Mouse (Mus musculus) granulocyte monocyte progenitor cell, adult 5-6 weeks (primary cell): ENCODE results near the gene Rhbdf2. TPM values are rescaled to one million over a fixed set of nuclear protein-coding genes. Genes with fewer than 3 reads are reported as not detected.
"Not testable (repeated sequence)": the region's sequence is repeated elsewhere in the genome, so short reads cannot be mapped to it uniquely, and the experiment has no call there.

Source experiments
- ATAC-seq: replicated peaks from 2 replicates; pipeline ENCODE4 v1.8.0; 2016; ENCODE audit warnings: mild to moderate bottlenecking, moderate TSS enrichment, inconsistent platforms; ENCODE audit not compliant: poor library complexity, severe bottlenecking
- total RNA-seq, 2 experiments: library from RNA; stranded (forward) in 1 of 2; stranded (reverse) in 1 of 2; fragments of 200-712, 200-1000 nt in 1 of 2; fragments of >200 nt in 1 of 2; fragmentation: Nextera tagmentation in 1 of 2; gene quantifications; 2 replicates each; pipeline ENCODE4 v1.2.3; 2014 to 2017

The Rhbdf2 gene
- 7.3 and 8.6 TPM in 2 replicates for total RNA-seq (2014; fragmentation: Nextera tagmentation)
- total RNA-seq (2017): 2.9 TPM in 2 replicates

DNA sequence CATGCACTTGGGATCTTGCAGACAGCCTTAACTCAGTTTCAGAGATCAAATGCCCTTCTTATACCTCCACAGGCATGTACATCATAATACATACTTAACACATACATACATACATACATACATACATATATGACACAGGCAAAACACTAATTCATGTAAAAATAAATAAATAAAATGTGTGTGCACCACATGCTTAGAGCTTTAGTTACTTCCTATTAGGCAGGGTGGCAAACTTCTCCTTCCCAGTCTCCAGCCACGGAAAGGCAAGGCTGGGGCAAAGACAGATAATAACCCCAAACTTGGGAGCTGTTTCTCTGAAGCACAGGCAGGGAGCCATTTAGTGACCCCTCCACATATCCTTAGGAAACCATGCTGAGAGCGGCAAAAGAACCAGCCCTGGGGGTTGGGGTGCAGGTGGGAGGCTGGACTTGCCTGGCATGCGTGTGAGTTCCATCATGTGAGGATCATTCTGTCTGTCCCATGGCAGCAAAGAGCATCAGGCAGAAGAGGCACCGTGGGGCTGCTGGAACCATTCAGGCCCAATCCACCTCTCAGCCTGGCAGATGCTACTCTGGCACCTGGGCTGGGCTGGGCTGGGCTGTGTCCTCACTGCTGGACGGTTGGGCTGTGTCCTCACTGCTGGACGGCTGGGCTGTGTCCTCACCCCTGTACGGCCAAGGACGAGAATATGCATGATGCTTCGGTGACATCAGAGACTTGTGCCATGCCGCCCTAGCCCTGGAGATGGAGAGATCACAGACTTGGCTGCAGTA lies at the start of gene Rhbdf2:
Rhbdf2 (minus strand) TSS at position 721 of the 773 bp plus-strand sequence.
- ATAC-seq: no peak

DNA sequence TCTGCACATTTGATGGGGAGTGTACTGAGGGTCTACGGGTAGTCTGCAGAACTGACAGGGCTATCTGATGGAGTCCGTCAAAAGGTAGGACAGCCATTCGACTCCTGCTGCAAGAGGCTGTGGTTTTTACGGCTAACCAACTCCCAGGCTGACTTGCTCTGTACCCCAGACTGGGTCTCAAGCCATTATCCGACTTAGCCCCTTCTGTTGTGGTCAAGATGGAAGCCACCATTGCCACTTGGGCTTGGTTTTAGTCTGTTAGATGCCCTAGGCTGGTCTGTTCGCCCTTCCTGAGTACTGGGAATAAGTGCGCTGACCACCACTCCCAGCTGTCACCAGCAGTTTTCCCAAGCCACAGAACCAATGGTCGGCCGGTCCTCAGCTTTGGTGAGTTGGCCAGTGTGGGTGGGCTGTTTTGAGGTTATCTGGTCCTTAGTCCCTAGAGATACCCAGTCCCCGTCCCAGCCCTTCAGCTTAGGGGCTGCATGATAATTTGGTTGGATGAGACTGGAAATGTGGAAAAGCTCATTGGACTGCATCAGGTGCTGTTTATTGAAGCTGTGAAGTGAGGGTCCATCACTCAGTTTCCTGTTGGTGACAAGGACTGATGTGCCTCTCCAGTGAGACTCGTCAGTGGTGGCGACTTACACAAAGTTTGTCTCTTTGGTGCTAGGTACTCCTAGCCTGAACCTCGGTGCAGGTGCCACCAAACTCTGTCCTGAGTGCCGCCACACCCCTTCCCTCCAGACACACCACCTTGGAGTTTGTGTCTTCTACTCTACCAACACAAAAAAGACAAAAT lies 49.6 kb upstream of the Rhbdf2 start:
- ATAC-seq: no peak

DNA sequence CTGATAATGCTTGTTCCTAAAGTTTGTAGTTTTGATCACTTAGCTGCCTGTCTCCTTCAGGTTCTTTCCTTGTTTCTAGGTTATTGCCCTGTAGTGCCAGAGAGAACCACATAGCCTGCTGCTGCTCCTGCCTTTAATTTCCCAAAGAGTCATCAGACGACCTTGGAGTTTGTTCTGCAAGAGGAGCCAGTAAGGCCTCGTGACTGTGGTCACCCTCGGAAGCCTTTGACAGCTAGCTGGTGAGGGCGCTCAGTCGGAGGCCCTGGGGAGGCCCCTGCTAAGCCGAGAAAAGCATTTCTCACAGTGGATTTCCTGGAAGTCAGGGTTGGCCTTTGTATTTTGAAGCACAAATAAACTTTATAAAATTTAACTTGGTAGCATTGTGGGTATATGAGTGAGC lies 48.6 kb upstream of the Rhbdf2 start:
- ATAC-seq: not testable (repeated sequence)

DNA sequence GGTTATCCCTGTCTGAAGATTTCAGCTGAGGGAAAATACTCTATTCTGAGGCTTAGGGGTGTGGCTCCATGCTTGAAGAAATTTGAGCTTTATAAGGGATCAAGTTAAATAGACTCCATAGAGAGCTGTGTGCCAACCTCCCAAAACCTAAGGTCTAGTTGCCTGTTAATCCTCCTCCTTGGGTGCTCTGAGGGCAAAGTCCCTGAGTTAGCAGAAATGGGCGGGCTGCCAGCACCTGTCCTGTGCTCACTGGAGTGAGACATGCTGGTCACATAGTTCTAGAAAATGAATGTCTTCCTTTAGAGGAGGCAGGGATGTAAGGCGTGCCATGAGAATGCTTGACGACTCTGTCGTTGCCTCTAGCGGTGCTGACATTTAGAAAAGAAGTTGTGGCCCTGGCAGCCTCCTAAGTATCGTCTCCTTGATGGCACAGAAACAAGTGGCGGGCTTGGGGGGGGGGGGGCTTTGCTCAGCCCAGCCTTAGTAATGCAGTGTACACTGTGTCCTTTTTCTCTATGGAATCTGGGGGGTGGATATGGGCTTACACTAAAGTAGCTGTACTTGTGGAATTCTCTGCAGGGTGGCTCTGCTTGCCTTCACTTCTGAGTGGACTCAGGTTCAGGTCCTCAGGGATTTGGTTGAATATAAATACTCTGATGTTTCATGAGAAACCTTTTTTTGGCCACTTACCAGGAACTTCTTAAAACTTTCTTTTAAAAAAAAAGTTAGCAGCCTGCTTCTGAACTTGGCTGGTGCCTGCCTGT lies 48.0 kb upstream of the Rhbdf2 start:
- no peak for ATAC-seq

DNA sequence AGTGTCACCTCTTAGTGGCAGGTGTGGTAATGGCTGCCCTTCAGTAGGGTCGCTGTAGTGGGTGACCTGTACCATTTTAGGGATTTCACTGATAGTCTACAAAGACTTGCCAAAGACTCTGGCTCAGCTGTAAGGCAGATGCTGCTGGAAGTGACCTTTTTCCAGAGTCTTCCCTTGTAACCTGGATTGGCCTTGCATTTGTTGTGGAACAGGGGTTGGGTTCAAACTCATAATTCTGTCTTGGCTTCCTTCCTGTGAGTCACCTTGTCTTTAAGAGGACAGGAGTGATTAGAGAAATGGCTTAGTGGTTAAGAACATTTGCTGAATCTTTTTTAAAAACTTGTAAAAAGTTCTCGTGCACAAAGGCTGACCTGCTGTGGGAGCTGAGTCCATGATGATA lies 46.6 kb upstream of the Rhbdf2 start:
- no peak for ATAC-seq

DNA sequence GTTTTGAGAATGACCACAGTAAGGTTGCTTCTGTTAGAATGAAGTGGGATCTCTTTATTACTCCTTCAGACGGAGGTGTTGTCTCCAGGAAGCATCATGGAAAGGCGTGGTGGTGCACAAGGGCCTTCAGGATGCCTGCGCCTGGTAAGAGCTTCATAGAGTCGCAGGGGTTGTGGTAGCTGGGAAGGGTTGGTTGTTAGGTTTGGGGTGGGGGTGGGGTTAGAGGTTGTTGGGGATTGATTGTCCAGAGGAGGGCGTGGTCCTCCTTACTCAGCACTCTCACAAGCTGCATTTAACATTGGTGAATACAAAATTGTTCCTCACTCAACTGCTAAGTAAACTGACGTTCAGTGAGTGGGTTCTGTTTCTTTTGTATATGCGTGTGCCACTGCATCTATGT lies 45.8 kb upstream of the Rhbdf2 start:
- no peak for ATAC-seq

DNA sequence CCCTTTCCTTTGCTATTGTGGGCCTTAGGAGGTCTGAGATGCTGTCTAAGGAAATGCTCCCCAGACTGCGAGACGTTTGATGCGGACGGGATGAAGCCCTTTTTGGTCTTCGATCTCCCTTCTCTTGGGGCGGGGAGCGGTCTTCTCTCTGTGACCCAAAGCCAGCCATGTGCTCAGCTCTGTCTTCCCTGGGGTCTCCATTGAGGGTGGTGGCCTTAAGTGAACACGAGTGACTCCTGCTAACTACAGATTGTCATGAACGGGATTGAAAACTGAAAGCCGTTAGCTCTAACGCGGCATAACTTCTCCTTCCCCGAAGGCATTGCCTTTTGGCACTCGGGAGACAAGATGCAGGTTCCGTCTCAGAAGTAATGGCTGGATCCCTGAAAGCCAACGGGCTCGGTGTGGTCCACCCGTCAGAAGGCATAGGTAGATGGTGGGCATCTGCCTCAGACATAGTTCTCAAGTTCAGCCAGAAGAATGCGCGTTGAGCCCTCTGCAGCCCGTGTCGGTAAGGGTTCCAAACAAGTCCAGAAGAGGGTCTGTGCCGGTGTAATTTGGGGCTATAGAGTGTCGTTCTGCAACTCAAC lies 45.1 kb upstream of the Rhbdf2 start:
- ATAC-seq: 0 out of 2 replicates have a peak, but pooled peaks have one; percentile 1

DNA sequence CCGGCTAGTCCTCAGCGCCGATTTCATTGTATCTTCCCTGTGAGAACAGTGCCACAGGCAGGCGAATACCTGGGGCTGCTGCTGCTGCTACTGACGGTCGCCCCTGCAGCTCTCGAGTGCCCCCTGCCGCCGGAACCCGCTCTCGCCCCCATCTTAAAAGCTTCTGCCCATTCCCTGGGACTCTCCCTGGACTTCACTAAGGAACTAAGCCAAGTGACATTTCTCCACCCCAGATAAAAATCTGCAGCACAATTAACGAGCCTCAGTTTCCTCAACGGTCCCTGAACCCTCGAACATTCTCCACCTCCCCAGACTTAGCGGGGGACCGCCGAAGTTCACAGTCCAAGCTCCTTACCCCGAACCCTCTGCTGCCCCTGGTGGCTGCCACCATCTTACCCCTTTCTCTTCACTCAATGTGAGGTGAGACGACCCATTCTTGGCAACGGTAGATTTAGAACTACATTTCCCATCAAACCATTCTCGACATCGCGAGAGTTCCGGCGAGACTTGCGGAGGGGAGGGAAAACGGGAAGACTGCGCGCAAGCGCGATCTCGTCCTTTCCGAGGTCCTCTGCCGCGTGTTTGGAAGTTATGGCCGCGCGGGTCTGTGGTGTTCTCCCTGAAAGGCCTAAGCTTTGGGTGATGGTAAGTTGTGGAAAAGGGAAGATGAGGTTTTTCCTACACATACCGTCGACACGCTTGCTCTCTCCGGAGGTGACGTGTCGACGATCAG lies 44.5 kb upstream of the Rhbdf2 start:
- ATAC-seq: peak; percentile 89

DNA sequence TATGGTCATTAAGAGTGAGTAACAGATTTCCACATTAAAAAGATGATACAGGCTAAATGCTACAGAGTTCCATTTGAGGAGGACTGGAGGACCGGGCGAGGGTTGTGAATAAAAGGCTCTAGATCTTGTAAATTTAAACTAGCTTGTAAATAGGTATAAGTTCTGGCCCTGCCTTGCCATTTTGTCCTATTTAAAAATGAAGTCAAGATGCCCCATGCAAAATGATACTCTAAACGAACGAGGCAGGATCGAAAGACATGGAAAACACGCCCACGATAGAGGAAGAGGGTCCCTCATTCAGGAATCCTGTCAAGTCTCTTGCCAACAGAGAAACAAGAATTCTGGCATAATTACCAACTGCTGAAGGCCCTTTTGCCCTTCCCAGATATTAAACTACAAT lies 43.6 kb upstream of the Rhbdf2 start:
- ATAC-seq: no peak

DNA sequence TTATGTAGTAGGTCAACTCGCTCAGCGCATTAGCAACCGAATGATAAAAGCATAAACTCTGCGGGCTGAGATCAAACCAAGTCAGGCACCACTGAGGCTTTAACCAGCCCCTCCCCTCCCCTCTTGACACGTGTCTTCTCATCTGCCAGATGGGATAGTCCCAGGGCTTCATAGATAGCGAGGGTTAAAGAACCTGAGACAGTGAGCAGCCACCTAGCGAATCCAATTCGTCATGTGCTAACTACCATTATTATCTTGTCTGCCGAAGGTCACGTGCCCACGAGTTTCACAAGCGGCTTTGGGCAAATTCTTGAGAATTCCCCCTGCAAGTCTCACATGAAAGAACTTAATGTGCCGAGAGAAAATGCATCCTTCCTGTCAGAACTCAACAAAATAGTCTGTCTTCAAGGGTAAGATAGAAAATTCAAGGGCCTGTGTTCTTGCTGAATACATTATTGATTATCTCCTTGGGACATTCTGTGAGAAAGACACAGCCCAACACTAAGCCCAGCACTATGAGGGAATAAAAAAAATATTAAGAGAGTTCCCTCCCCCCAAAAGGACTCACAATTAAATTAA lies 43.1 kb upstream of the Rhbdf2 start:
- no peak for ATAC-seq

DNA sequence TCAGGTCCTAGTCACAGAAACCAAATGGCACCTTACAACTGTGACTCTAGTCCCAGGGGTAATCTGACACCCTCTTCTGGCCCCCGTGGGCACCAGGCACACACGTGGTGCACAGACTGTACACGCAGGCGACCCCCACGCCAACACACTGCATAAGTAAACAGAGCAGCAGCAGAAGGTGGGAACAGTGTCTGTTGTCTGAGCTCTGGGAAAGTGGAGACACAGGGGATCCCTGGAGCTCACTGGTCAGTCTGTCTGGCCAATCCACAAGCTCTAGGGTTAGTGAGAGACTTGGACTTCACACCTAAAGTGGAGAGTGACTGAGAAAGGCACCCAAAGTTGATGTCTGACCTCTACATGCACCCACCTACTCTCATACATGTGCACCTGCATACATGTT lies 42.5 kb upstream of the Rhbdf2 start:
- no peak for ATAC-seq

DNA sequence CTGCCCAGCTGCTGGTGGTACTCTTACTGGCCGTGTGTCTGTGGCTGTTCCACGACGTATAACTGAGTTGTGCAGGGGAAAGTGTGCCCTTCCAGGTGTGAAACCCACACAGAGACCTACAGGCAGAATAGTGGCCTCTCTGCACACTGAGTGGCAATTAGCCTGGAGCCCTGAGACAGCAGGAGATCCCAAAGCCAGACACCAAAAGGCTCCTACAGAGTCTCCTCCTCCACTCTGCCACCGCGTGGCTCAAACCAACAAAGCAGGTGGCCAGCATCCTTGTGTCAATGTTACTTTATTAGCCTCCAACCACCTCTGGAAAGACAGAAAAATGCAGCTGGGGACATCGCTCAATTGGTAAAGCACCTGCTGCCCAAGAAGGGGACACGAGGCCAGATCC lies 42.0 kb upstream of the Rhbdf2 start:
- ATAC-seq: no peak

DNA sequence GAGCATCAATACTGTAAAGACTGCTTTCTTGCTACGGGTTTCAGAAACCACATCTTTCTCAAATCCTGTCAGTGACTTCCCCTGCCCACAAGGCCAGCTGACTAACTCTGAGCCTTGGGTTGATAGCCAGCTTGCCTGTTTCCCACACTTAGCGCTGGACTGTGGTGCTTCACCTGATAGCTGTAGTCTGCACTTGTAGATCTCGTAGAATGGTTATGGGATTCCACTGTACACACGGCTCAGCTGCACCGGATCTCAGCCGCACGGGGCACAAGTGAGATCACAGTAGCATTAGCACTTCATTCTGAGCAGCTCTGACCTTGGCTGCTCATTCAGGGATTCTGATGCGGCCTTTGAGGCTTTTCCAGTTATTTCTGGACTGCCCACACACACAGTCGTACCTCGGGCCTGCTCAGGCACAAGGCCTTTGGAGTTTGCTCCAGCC lies 41.6 kb upstream of the Rhbdf2 start:
- ATAC-seq: no peak

DNA sequence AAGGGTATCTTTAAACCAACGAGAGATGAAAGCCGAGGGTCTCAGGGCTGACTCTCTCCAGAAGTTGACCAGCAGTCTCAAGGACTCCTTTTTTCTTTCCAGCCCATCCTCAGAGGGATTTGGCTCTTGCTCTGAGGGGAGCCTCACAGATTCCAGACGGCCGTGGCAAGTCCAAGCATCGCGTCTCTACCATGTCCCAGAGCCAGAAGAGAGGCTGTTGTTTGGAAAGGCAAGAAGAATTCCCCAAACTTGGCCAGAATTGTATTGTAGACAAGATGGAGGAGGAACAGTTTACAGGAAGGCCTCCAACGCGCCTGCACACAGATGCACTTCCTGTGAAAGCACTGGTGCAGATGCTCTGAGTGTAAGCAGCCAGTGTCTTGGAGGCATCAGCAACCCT lies 41.1 kb upstream of the Rhbdf2 start:
- no peak for ATAC-seq

DNA sequence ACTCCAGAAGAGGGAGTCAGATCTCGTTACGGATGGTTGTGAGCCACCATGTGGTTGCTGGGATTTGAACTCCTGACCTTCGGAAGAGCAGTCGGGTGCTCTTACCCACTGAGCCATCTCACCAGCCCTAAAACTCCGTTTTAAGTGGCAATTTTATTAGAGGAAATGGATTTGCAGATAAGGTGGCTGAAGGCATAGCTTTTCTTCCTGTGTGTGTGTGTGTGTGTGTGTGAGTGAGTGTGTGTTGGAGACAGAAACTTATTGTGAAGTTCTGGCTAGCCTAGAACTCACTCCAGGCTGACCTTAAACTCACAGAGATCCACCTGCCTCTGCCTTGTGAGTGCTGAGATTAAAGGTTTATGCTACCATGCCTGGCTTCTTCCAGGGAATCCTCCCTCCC lies 40.2 kb upstream of the Rhbdf2 start:
- not testable (repeated sequence) for ATAC-seq

DNA sequence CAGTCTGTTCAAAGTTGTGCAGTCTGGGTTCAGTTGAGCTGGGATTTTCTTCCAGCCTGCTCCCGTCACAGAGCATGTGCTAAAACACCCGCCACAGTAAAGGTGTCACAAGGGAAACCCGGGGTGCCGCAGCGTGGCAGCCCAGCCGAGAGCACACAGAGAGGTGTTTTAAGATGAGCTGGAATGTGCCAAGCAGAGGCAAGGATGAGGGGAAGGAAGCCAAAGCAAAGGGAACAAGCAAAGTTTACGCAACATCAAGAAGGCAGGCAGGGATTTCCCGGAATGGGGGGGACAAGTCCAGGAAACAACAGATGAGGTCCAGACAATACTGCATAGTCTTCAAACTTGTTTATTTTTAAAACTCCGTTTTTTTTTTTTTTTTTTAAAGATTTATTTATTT lies 39.7 kb upstream of the Rhbdf2 start:
- no peak for ATAC-seq

DNA sequence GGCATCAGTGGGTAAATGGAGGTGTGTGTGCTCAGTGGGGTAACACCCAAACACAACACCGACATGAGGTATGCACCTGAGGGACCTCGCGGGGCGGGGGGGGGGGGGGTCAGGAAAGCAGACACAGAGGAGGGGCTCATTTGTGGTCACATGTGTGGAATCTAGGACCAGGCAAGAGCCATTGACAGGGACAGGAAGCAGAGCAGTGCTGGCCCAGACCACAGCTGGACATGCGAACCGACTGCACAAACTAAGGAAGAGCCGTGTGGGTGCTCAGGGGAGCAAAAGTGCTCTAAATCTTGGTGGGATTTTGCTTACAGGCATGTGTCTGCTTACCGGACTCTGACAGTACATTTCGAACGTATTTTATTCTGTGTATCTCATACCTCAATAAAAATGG lies 38.5 kb upstream of the Rhbdf2 start:
- ATAC-seq: no peak

DNA sequence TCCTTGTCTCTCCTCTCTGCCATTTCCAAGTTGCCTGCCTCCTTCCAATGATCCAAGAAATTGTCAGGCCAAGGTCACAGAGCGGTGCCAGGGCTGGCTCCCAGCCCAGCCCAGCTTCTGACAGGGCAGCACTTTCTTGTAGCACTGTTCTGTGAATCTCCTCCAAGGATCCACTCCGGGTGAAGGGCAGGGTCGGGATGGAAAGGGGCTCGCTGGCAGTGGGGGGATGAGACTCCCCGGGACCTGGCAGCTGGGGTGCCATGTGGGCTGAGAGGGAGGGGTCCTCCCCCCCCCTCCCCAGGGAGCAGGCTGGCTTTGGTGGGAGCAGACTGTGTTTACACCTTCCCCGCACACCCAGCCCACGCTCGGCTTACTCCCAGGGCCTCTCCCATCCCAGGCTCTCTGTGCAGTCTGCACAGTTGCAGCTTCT lies 35.1 kb upstream of the Rhbdf2 start:
- no peak for ATAC-seq

DNA sequence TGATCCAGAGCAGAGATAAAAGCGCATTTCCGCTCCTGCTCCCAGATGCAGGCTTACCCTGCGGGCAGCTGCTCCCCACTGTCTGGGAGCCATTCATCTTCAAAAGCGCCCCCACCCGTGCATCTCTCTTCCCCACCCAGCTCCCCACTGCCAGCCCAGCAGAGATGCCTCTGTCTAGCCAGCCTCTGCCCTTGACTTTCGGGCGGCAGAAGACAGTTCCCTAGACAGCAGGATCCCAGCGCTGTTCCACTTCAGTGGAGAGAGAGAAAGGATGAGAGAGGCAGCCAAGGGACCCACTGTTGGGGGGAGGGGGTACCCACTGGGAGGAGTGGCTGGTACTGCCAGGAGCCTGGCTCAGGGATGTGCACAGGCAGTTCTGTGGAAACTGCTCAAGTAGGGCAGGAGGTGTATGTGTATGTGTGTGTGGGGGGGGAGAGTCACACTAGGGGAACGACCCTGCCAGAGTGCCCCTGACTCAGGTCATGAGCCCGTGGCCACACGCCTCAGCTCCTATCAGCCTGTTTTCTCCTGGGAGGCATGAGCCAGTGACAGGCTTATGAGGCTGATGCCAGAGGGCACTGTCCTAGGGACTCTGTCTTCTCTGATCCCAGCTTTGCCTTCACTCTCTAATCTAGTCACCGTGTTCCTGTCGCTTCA lies 34.6 kb upstream of the Rhbdf2 start:
- ATAC-seq: no peak
